Mouse (Mus musculus): ENCODE results near the gene Ndufb5.
"Not testable (repeated sequence)": the region's sequence is repeated elsewhere in the genome, so short reads cannot be mapped to it uniquely, and the experiment has no call there.

Ndufb5 gene

GRCm38 (mm10) chr3:32727861-32728260 lies 8.9 kb upstream of the Ndufb5 start:
- DNase-seq (ENCODE audit: low spot score) = no peak

GRCm38 (mm10) chr3:32737172-32737655 lies 424 bp downstream of the Ndufb5 start, which contains the start of gene Mrpl47:
Gene Mrpl47 (minus strand): TSS chr3:32737605.
- DNase-seq (ENCODE audit: low spot score) = no peak

- DNase-seq (ENCODE audit: low spot score) = no peak
These were observed 1.8 kb downstream of the Ndufb5 start for GRCm38 (mm10) chr3:32738549-32738948.

GRCm38 (mm10) chr3:32742276-32742780 lies 5.5 kb downstream of the Ndufb5 start:
- no peak for DNase-seq (ENCODE audit: low spot score)

- no peak for DNase-seq (ENCODE audit: low spot score)
These were observed 8.2 kb downstream of the Ndufb5 start for GRCm38 (mm10) chr3:32745001-32745400.

- DNase-seq (ENCODE audit: low spot score) = not testable (repeated sequence)
These were observed 8.6 kb downstream of the Ndufb5 start for GRCm38 (mm10) chr3:32745426-32745825.

- DNase-seq (ENCODE audit: low spot score) = no peak
These were observed 11.6 kb downstream of the Ndufb5 start for GRCm38 (mm10) chr3:32748384-32748783.

GRCm38 (mm10) chr3:32749820-32750579 lies 13.2 kb downstream of the Ndufb5 start:
- no peak for DNase-seq (ENCODE audit: low spot score)

GRCm38 (mm10) chr3:32754384-32754915 lies 17.7 kb downstream of the Ndufb5 start:
- DNase-seq (ENCODE audit: low spot score) = no peak

GRCm38 (mm10) chr3:32759212-32759611 lies 22.4 kb downstream of the Ndufb5 start:
- DNase-seq (ENCODE audit: low spot score) = no peak

- no peak for DNase-seq (ENCODE audit: low spot score)
These were observed 26.2 kb downstream of the Ndufb5 start for GRCm38 (mm10) chr3:32762962-32763361.

- no peak for DNase-seq (ENCODE audit: low spot score)
These were observed 27.1 kb downstream of the Ndufb5 start for GRCm38 (mm10) chr3:32763902-32764301.

GRCm38 (mm10) chr3:32770781-32771180 lies 34.0 kb downstream of the Ndufb5 start:
- DNase-seq (ENCODE audit: low spot score) = no peak

Measured in testis, postnatal 14 days (tissue).